Mouse (Mus musculus) liver, embryonic 15.5 days (tissue): ENCODE measurements around the gene Gm3435. TPM values are rescaled to one million over a fixed set of nuclear protein-coding genes. Genes with fewer than 3 reads are reported as not detected.

Experiments
- ATAC-seq: fragments of 200-750 bp; cut with Nextera tagmentation; 2 replicates; pipeline ENCODE4 v1.8.0; 2017; ENCODE audit warnings: moderate number of reproducible peaks, mild to moderate bottlenecking, moderate library complexity; ENCODE audit not compliant: insufficient read depth
- H3K27ac ChIP-seq: fragments of 300-500 bp; sonication (generic); replicated peaks from 2 replicates; pipeline ENCODE4 v1.5.1; 2015; ENCODE audit warnings: mild to moderate bottlenecking, inconsistent platforms
- H3K27me3 ChIP-seq: fragments of 300-500 bp; sonication (generic); 2 replicates; pipeline ENCODE4 v1.6.1; 2015; ENCODE audit warnings: mild to moderate bottlenecking, inconsistent platforms
- H3K36me3 ChIP-seq: fragments of 300-500 bp; sonication (generic); replicated peaks from 2 replicates; pipeline ENCODE4 v1.6.1; 2015; ENCODE audit warnings: moderate library complexity, mild to moderate bottlenecking, inconsistent platforms
- H3K4me1 ChIP-seq: fragments of 300-500 bp; sonication (generic); replicated peaks from 2 replicates; pipeline ENCODE4 v1.6.1; 2015; ENCODE audit warnings: inconsistent platforms
- H3K4me2 ChIP-seq: fragments of 300-500 bp; sonication (generic); 2 replicates; pipeline ENCODE4 v1.6.1; 2015; ENCODE audit warnings: moderate library complexity, mild to moderate bottlenecking, inconsistent platforms
- H3K4me3 ChIP-seq: fragments of 300-500 bp; sonication (generic); replicated peaks from 2 replicates; pipeline ENCODE4 v1.5.1; 2015; ENCODE audit warnings: mild to moderate bottlenecking, inconsistent platforms
- H3K9ac ChIP-seq: fragments of 300-500 bp; sonication (generic); 2 replicates; pipeline ENCODE4 v1.6.1; 2015; ENCODE audit warnings: moderate library complexity, mild to moderate bottlenecking, inconsistent platforms
- H3K9me3 ChIP-seq: fragments of 300-500 bp; sonication (generic); replicated peaks from 2 replicates; pipeline ENCODE4 v1.6.1; 2016; ENCODE audit warnings: inconsistent platforms
- WGBS: fragments of 180-500 bp; shearing (Covaris S2); methylation state at CpG from one replicate; pipeline ENCODE4 v1.1.7; 2015; ENCODE audit warnings: mixed read lengths; ENCODE audit not compliant: insufficient replicate concordance; 5-methylcytosine and 5-hydroxymethylcytosine counted together
- polyA plus RNA-seq: library from polyadenylated mRNA; unstranded; fragments of >200 nt; fragmentation: Nextera tagmentation; extraction: Ambion mirVana; gene quantifications from 2 replicates; pipeline ENCODE4 v1.2.1, GENCODE M21; 2015

Gene Gm3435
- polyA plus RNA-seq, 1 experiment from 2014 or later, result 3.4 TPM

DNA sequence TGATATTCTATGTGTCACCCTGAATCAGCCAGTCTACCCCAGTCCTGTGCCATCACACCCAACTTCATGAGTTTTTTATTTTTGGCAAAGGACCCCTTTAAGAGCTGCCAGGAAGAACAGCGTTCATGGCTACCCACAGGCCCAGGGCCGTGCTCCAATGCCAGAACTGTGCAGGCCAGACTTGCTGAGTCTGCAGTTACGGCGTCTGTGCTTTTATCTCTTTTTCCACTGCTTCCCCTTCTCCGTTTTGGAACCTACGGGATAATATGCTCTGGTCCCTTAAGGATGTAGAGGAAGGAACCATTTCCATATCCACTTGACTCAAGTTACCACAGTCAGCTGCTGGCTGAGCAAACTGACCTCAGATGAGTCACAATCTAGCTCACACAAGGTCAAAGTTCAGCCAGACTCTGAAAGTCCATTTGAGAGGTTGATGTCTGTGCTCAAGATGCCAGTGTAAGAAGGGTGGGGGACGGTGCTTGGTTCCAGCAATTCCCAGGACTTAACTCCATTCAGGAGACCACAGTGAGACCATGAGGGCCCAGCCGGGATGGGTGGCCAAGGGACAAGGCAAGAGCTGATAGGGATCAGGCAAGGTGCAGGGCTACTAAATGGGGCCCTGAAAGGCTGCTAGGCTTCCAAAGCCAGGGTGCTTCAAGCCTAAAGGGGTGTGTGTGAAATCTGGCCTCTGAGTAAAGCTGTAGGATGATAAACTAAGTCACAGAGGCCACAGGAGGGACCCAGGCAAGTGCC is 58.2 kb downstream of the Gm3435 start:
- no peaks in the 10 kb centered on the region for H3K9me3 ChIP-seq
- H3K9ac ChIP-seq, result no peak overlapping the region
- 0 out of 2 replicates have a peak overlapping the region, but pooled peaks have one; percentile 3 for H3K27ac ChIP-seq
- H3K27me3 ChIP-seq, result no peaks in the 10 kb centered on the region
- no peak overlapping the region for H3K4me3 ChIP-seq
- H3K4me2 ChIP-seq, result no peak overlapping the region
- 0 out of 2 replicates have a peak, but pooled peaks cover 12% of the 10 kb centered on the region for H3K36me3 ChIP-seq
- 36% methylated on average over 8 of the region's 8 CpGs for WGBS
- H3K4me1 ChIP-seq, result peaks cover 19% of the 10 kb centered on the region
- peak; percentile 43; the same call in 1 of the 2 replicates for ATAC-seq

DNA sequence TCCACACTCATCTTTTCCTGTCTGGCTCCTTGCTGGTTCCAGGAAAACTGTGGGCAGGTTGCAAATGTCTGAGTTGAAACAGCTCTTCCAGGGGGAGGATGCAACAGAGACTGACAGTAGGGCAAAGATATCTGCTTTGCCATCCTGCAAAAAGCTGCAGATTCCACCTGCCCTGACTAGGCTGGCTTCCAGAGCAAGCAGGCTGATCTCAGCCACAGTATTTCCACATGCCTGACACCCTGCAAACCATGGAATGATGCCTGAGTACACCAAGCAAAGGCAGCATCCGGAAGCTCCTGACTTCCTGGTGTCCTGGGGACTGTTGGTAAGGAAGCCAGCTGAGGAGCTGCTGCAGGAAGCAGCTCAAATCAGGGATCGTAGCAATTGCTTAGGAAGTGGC is 59.1 kb downstream of the Gm3435 start:
- ATAC-seq, result no peak

More for the DNA sequence above, 59.1 kb downstream of the Gm3435 start:
- H3K9me3 ChIP-seq, result no peaks in the 10 kb centered on the region
- H3K27me3 ChIP-seq, result no peaks in the 10 kb centered on the region
- H3K4me2 ChIP-seq, result no peak overlapping the region
- H3K4me1 ChIP-seq, result peaks cover 19% of the 10 kb centered on the region
- H3K36me3 ChIP-seq, result 0 out of 2 replicates have a peak, but pooled peaks cover 6% of the 10 kb centered on the region
- H3K27ac ChIP-seq, result no peak overlapping the region
- no peak overlapping the region for H3K4me3 ChIP-seq
- 22% methylated on average over 2 of the region's 2 CpGs for WGBS
- no peak overlapping the region for H3K9ac ChIP-seq

Other genes with a start within 250 kb of the Gm3435 start
- gene Wdr27, start 67.0 kb upstream of the Gm3435 start, polyA plus RNA-seq, result 0.98 and 0.99 TPM in 2 replicates
- gene 1600012H06Rik, start 67.0 kb upstream of the Gm3435 start, polyA plus RNA-seq, result 11.9 and 12.2 TPM in 2 replicates
- gene Phf10, start 48.9 kb upstream of the Gm3435 start, polyA plus RNA-seq, result 93.2 and 105 TPM in 2 replicates
- gene 9030025P20Rik, start 31.7 kb upstream of the Gm3435 start, polyA plus RNA-seq, result 3.7 and 5.1 TPM in 2 replicates
- 0.53 and 0.91 TPM in 2 replicates for gene Gm3417, start 31.4 kb upstream of the Gm3435 start, polyA plus RNA-seq
- 22.4 and 23.9 TPM in 2 replicates for gene Ermard, start 31.0 kb downstream of the Gm3435 start, polyA plus RNA-seq
- gene Tcte3, start 31.3 kb downstream of the Gm3435 start, polyA plus RNA-seq, result 2.3 and 2.8 TPM in 2 replicates
- 1.8 and 3.4 TPM in 2 replicates for gene Gm3448, start 31.4 kb downstream of the Gm3435 start, polyA plus RNA-seq